Mouse (Mus musculus) midbrain, embryonic 10.5 days (tissue): ENCODE data around the gene Pard3. TPM values are rescaled to one million over a fixed set of nuclear protein-coding genes. Genes with fewer than 3 reads are reported as not detected.

Source experiments
- DNase-seq: peaks from one replicate; pipeline ENCODE4 v3.0.0-alpha.2; 2017; ENCODE audit warnings: low spot score
- H3K27ac ChIP-seq: fragments of 300-500 bp; sonication (generic); replicated peaks from 2 replicates; pipeline ENCODE4 v1.5.1; 2016; ENCODE audit warnings: mild to moderate bottlenecking
- H3K27me3 ChIP-seq: fragments of 300-500 bp; sonication (generic); 2 replicates; pipeline ENCODE4 v1.6.1; 2016; ENCODE audit warnings: low read depth, mild to moderate bottlenecking; ENCODE audit not compliant: poor library complexity, severe bottlenecking
- H3K36me3 ChIP-seq: fragments of 300-500 bp; sonication (generic); 2 replicates; pipeline ENCODE4 v1.6.1; 2016; ENCODE audit warnings: mild to moderate bottlenecking, moderate library complexity
- H3K4me1 ChIP-seq: fragments of 300-500 bp; sonication (generic); 2 replicates; pipeline ENCODE4 v1.6.1; 2016
- H3K4me3 ChIP-seq: fragments of 300-500 bp; sonication (generic); 2 replicates; pipeline ENCODE4 v1.5.1; 2016; ENCODE audit warnings: mild to moderate bottlenecking, moderate library complexity
- H3K9me3 ChIP-seq: fragments of 300-500 bp; sonication (generic); replicated peaks from 2 replicates; pipeline ENCODE4 v1.6.1; 2016; ENCODE audit warnings: mild to moderate bottlenecking
- WGBS: fragments of 180-500 bp; shearing (Covaris S2); methylation state at CpG from one replicate; pipeline ENCODE4 v1.1.7; 2016; 5-methylcytosine and 5-hydroxymethylcytosine counted together
- polyA plus RNA-seq: library from polyadenylated mRNA; unstranded; fragments of >200 nt; fragmentation: Nextera tagmentation; extraction: Ambion mirVana; gene quantifications from 2 replicates; pipeline ENCODE4 v1.2.1, GENCODE M21; 2016

Pard3 gene
- polyA plus RNA-seq, 1 experiment from 2014 or later: 25.1 TPM

- Histone ChIP-seq H3K27me3 (no peaks in the 10 kb centered on the region), H3K4me1 (0 out of 2 replicates have a peak, but pooled peaks cover 7% of the 10 kb centered on the region), H3K4me3 (no peak overlapping the region), H3K27ac (no peak overlapping the region), H3K36me3 (peaks cover 26% of the 10 kb centered on the region), H3K9me3 (no peaks in the 10 kb centered on the region)
- DNase-seq: no peak
- 92% methylated on average over 7 of the region's 7 CpGs for WGBS
Measured at GRCm38 (mm10) chr8:127428004-127428403, 364.3 kb downstream of the Pard3 start.

GRCm38 (mm10) chr8:127431236-127431635, 367.5 kb downstream of the Pard3 start:
- Histone ChIP-seq H3K27ac (no peak overlapping the region), H3K27me3 (no peaks in the 10 kb centered on the region), H3K9me3 (no peaks in the 10 kb centered on the region), H3K36me3 (peaks cover 29% of the 10 kb centered on the region), H3K4me1 (0 out of 2 replicates have a peak, but pooled peaks cover 3% of the 10 kb centered on the region), H3K4me3 (no peak overlapping the region)
- WGBS: 92% methylated on average over 2 of the region's 2 CpGs
- DNase-seq: no peak

- H3K4me3 ChIP-seq: no peak overlapping the region
- H3K4me1 ChIP-seq: peaks cover 17% of the 10 kb centered on the region
- no peak overlapping the region for H3K27ac ChIP-seq
- DNase-seq: no peak
- 96% methylated on average over 6 of the region's 6 CpGs for WGBS
- H3K36me3 ChIP-seq: peaks cover 14% of the 10 kb centered on the region; the same call in 1 of the 2 replicates
- H3K9me3 ChIP-seq: no peaks in the 10 kb centered on the region
- H3K27me3 ChIP-seq: no peaks in the 10 kb centered on the region
Measured at GRCm38 (mm10) chr8:127435975-127436374, 372.3 kb downstream of the Pard3 start.

GRCm38 (mm10) chr8:127437613-127438235, 374.0 kb downstream of the Pard3 start:
- Histone ChIP-seq H3K4me3 (no peak overlapping the region), H3K36me3 (peaks cover 8% of the 10 kb centered on the region; the same call in 1 of the 2 replicates), H3K27me3 (no peaks in the 10 kb centered on the region), H3K4me1 (peaks cover 17% of the 10 kb centered on the region), H3K27ac (no peak overlapping the region), H3K9me3 (no peaks in the 10 kb centered on the region)
- no peak for DNase-seq
- WGBS: 88% methylated on average over 5 of the region's 5 CpGs

GRCm38 (mm10) chr8:127438625-127439391, 375.1 kb downstream of the Pard3 start:
- whole genome bisulfite sequencing: 83% methylated on average over 8 of the region's 8 CpGs
- Histone ChIP-seq H3K4me3 (no peak overlapping the region), H3K4me1 (peaks cover 17% of the 10 kb centered on the region), H3K36me3 (peaks cover 2% of the 10 kb centered on the region; the same call in 1 of the 2 replicates), H3K27ac (no peak overlapping the region), H3K27me3 (no peaks in the 10 kb centered on the region), H3K9me3 (no peaks in the 10 kb centered on the region)
- DNase-seq: peak; percentile 18

- DNase-seq: no peak
- Histone ChIP-seq H3K4me3 (no peak overlapping the region), H3K36me3 (peaks cover 2% of the 10 kb centered on the region; the same call in 1 of the 2 replicates), H3K27ac (0 out of 2 replicates have a peak overlapping the region, but pooled peaks have one; percentile 28), H3K27me3 (no peaks in the 10 kb centered on the region), H3K4me1 (peaks cover 17% of the 10 kb centered on the region), H3K9me3 (no peaks in the 10 kb centered on the region)
- 66% methylated on average over 10 of the region's 10 CpGs for WGBS
Measured at GRCm38 (mm10) chr8:127439392-127440160, 375.9 kb downstream of the Pard3 start.

GRCm38 (mm10) chr8:127440161-127440833, 376.6 kb downstream of the Pard3 start:
- DNase-seq: no peak
- 85% methylated on average over 9 of the region's 9 CpGs for WGBS
- Histone ChIP-seq H3K4me3 (no peak overlapping the region), H3K27me3 (no peaks in the 10 kb centered on the region), H3K9me3 (no peaks in the 10 kb centered on the region), H3K36me3 (no peaks in the 10 kb centered on the region), H3K4me1 (peaks cover 17% of the 10 kb centered on the region), H3K27ac (0 out of 2 replicates have a peak overlapping the region, but pooled peaks have one; percentile 28)

GRCm38 (mm10) chr8:127440834-127441485, 377.3 kb downstream of the Pard3 start:
- 87% methylated on average over 6 of the region's 6 CpGs for WGBS
- H3K27ac ChIP-seq: no peak overlapping the region
- no peaks in the 10 kb centered on the region for H3K27me3 ChIP-seq
- DNase-seq: no peak
- H3K36me3 ChIP-seq: no peaks in the 10 kb centered on the region
- peaks cover 17% of the 10 kb centered on the region for H3K4me1 ChIP-seq
- H3K4me3 ChIP-seq: no peak overlapping the region
- no peaks in the 10 kb centered on the region for H3K9me3 ChIP-seq

- Histone ChIP-seq H3K27me3 (no peaks in the 10 kb centered on the region), H3K27ac (no peak overlapping the region), H3K4me1 (peaks cover 26% of the 10 kb centered on the region), H3K36me3 (peaks cover 10% of the 10 kb centered on the region; the same call in 1 of the 2 replicates), H3K9me3 (no peaks in the 10 kb centered on the region), H3K4me3 (no peak overlapping the region)
- DNase-seq: no peak
- 88% methylated on average over 1 of the region's 1 CpGs for WGBS
Measured at GRCm38 (mm10) chr8:127447401-127447800, 383.7 kb downstream of the Pard3 start.

GRCm38 (mm10) chr8:127449066-127449840, 385.6 kb downstream of the Pard3 start:
- Histone ChIP-seq H3K9me3 (no peaks in the 10 kb centered on the region), H3K27ac (no peak overlapping the region), H3K4me3 (no peak overlapping the region), H3K4me1 (peaks cover 27% of the 10 kb centered on the region), H3K27me3 (no peaks in the 10 kb centered on the region), H3K36me3 (peaks cover 19% of the 10 kb centered on the region)
- 94% methylated on average over 6 of the region's 6 CpGs for WGBS
- no peak for DNase-seq

GRCm38 (mm10) chr8:127450954-127451668, 387.4 kb downstream of the Pard3 start:
- H3K27ac ChIP-seq: no peak overlapping the region
- 65% methylated on average over 14 of the region's 14 CpGs for WGBS
- DNase-seq: peak; percentile 20

More at GRCm38 (mm10) chr8:127450954-127451668, 387.4 kb downstream of the Pard3 start:
- H3K4me3 ChIP-seq: no peak overlapping the region
- no peaks in the 10 kb centered on the region for H3K27me3 ChIP-seq
- peaks cover 26% of the 10 kb centered on the region for H3K4me1 ChIP-seq
- no peaks in the 10 kb centered on the region for H3K9me3 ChIP-seq
- peaks cover 24% of the 10 kb centered on the region for H3K36me3 ChIP-seq
